Mouse (Mus musculus) heart, embryonic 14.5 days (tissue): ENCODE results near the gene Csrp1. TPM values are rescaled to one million over a fixed set of nuclear protein-coding genes. Genes with fewer than 3 reads are reported as not detected.

Experiments used
- ATAC-seq: fragments of 200-750 bp; cut with Nextera tagmentation; 2 replicates; pipeline ENCODE4 v1.8.0; 2017; ENCODE audit warnings: low read depth, moderate TSS enrichment; ENCODE audit not compliant: insufficient number of reproducible peaks, insufficient read depth, low FRiP score
- H3K27ac ChIP-seq, 2 experiments: fragments of 200-500 bp in 1 of 2; fragments of 300-500 bp in 1 of 2; sonication (generic) in 1 of 2; replicated peaks in 1 of 2; 2 replicates each; pipeline ENCODE4 v1.5.1; 2012 to 2014; ENCODE audit warnings: low read depth in 2 of 2, low read length in 2 of 2, control low read depth in 1 of 2, mild to moderate bottlenecking in 1 of 2, mixed read lengths in 1 of 2; ENCODE audit not compliant: control insufficient read depth in 1 of 2, insufficient read depth in 1 of 2
- H3K27me3 ChIP-seq: fragments of 300-500 bp; sonication (generic); 2 replicates; pipeline ENCODE4 v1.6.1; 2014; ENCODE audit warnings: mild to moderate bottlenecking, low read length, control low read depth; ENCODE audit not compliant: control insufficient read depth, insufficient read depth
- H3K36me3 ChIP-seq: fragments of 300-500 bp; sonication (generic); 2 replicates; pipeline ENCODE4 v1.6.1; 2014; ENCODE audit warnings: mild to moderate bottlenecking, control low read depth, low read length, mixed read lengths; ENCODE audit not compliant: control insufficient read depth, insufficient read depth
- H3K4me1 ChIP-seq, 2 experiments: fragments of 200-500 bp in 1 of 2; fragments of 300-500 bp in 1 of 2; sonication (generic) in 1 of 2; 2 replicates each; pipeline ENCODE4 v1.6.1; 2012 to 2014; ENCODE audit warnings: low read length in 2 of 2, control low read depth in 1 of 2, mixed read lengths in 1 of 2; ENCODE audit not compliant: control insufficient read depth in 2 of 2, insufficient read depth in 2 of 2
- H3K4me2 ChIP-seq: fragments of 300-500 bp; sonication (generic); 2 replicates; pipeline ENCODE4 v1.6.1; 2014; ENCODE audit warnings: mild to moderate bottlenecking, low read length
- H3K4me3 ChIP-seq, 2 experiments: fragments of 200-500 bp in 1 of 2; fragments of 300-500 bp in 1 of 2; sonication (generic) in 1 of 2; 2 replicates each; pipeline ENCODE4 v1.5.1; 2012 to 2014; ENCODE audit warnings: low read length in 2 of 2, mild to moderate bottlenecking in 2 of 2, control low read depth in 1 of 2, low read depth in 1 of 2, moderate library complexity in 1 of 2; ENCODE audit not compliant: control insufficient read depth in 1 of 2, insufficient read depth in 1 of 2
- H3K9ac ChIP-seq: fragments of 300-500 bp; sonication (generic); 2 replicates; pipeline ENCODE4 v1.6.1; 2014; ENCODE audit warnings: mild to moderate bottlenecking, low read length
- H3K9me3 ChIP-seq: fragments of 300-500 bp; sonication (generic); 2 replicates; pipeline ENCODE4 v1.6.1; 2016; ENCODE audit warnings: low read length, control low read depth; ENCODE audit not compliant: control insufficient read depth
- WGBS: fragments of 180-500 bp; shearing (Covaris S2); extraction: QIAGEN DNeasy Blood & Tissue Kit; methylation state at CpG from one replicate; pipeline ENCODE4 v1.1.7; 2014; 5-methylcytosine and 5-hydroxymethylcytosine counted together
- polyA plus RNA-seq: library from polyadenylated mRNA; unstranded; fragments of >200 nt; fragmentation: Nextera tagmentation; extraction: Ambion mirVana; gene quantifications from 2 replicates; pipeline ENCODE4 v1.2.1, GENCODE M21; 2014

Csrp1 gene
- polyA plus RNA-seq, 1 experiment from 2014 or later = 220 TPM

DNA sequence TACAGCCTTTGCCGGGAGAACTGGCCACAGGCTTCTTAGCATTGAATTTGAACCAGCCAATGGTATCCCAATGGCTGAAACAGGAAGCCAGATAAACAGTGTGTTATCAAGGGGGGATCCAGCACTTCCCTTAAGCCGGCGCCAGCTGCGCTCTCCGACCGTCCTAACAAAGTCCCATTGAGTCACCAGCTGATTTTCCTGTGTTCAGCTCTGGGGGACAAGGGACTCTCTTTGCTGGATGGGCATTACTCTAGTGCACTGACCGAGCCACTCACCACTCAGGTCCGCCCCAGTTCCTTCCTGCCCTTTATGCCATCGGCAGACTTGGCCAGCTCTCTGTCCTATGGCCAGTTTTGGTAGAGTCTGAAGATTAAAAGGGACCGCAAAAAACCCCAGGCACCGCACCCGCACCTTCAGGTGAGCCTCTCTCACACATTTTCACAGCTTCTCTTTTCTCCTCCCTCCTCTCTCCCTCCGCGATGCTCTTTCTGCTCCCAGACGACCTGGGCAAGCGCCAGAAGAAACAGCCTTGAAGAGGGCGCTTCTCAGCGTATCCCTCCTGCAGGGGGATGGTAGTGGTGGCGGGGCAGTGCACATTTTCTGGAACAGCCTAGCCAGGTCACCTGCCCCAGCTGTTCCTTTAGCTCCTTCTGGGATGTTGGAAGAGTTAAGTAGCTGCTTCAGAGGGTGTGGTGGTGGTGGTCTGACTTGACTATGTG is 32.9 kb upstream of the Csrp1 start:
- H3K27ac ChIP-seq = peak overlapping the region; percentile 82 to 83
- peak; percentile 24; the same call in 1 of the 2 replicates for ATAC-seq
- WGBS = under 1% methylated on average over 19 of the region's 19 CpGs

DNA sequence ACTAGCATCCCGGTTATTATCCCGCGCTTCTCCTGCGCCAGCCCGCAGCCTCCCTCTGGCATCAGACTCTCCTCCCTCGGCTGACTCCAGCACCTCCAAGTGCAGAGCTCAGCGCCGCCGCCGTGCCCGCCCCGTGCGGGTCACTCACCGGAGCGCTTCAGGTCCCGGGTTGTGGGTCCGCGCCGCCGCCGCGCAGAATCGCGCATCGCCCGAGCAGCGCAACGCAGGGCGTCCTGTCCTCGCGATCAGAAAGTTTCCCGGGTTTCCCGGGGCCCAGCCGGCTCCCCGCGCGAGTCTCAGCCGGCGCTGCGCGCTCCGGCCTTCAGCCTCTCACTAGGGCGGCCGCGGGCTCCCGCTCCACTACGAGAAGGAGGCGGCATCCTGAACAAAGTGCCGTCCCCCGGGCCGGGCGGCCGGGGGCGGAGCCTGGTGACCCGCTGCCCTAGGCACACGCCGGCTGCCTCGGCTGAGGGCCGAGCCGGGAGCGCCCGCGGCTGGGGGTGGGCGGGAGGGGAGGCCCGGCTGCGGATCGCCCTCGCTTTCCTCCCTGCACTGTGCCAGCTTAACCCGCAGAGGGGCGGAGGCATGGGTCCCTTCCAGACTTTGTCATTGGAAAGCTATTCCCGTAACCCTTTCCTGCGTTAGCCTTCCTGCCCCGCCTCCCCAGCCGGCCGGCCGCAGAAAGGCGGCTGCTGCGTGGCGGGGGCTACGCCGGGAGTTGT is 31.9 kb upstream of the Csrp1 start:
- H3K36me3 ChIP-seq = no peaks in the 10 kb centered on the region
- H3K9me3 ChIP-seq = no peaks in the 10 kb centered on the region
- WGBS = under 1% methylated on average over 71 of the region's 81 CpGs
- peak overlapping the region; percentile 83 for H3K27ac ChIP-seq
- H3K4me3 ChIP-seq = peak overlapping the region; percentile 52 to 67
- H3K27me3 ChIP-seq = no peaks in the 10 kb centered on the region
- peak overlapping the region; percentile 92 for H3K4me2 ChIP-seq
- peaks cover 20 to 30% of the 10 kb centered on the region in 2 experiments for H3K4me1 ChIP-seq
- peak; percentile 90 for ATAC-seq
- peak overlapping the region; percentile 75 for H3K9ac ChIP-seq

More for the DNA sequence above, 32.9 kb upstream of the Csrp1 start:
- Histone ChIP-seq H3K4me1 (peaks cover 20 to 29% of the 10 kb centered on the region in 2 experiments), H3K4me3 (peak overlapping the region; percentile 52 to 67), H3K4me2 (peak overlapping the region; percentile 92), H3K27me3 (no peaks in the 10 kb centered on the region), H3K36me3 (no peaks in the 10 kb centered on the region), H3K9ac (peak overlapping the region; percentile 75), H3K9me3 (no peaks in the 10 kb centered on the region)

DNA sequence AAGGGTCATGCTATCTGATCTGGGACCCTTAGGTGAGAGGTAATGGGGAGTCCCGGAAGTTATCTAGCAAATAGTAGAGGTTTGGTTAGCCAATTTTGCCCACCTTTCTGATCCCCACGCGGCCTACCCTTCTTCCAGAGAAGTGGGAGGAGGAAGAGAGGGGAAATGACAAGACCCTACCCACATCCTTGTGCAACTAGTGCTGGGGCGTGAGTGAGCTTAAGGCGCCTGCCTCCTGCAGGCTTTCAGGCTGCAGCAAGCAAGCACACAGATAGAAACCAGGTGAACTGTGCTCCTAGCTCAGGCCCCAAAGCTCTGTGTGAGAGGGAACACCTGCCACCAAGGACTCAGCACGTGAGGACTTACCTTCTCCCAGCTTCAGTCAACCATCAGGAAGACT is 31.2 kb upstream of the Csrp1 start:
- peaks cover 20 to 30% of the 10 kb centered on the region in 2 experiments for H3K4me1 ChIP-seq
- WGBS = 16% methylated on average over 6 of the region's 6 CpGs
- no peaks in the 10 kb centered on the region for H3K36me3 ChIP-seq
- ATAC-seq = no peak
- no peaks in the 10 kb centered on the region for H3K27me3 ChIP-seq
- H3K27ac ChIP-seq = peak overlapping the region; percentile 83
- no peaks in the 10 kb centered on the region for H3K9me3 ChIP-seq
- peak overlapping the region; percentile 75 for H3K9ac ChIP-seq
- H3K4me3 ChIP-seq = peak overlapping the region; percentile 52 to 67
- H3K4me2 ChIP-seq = peak overlapping the region; percentile 92

DNA sequence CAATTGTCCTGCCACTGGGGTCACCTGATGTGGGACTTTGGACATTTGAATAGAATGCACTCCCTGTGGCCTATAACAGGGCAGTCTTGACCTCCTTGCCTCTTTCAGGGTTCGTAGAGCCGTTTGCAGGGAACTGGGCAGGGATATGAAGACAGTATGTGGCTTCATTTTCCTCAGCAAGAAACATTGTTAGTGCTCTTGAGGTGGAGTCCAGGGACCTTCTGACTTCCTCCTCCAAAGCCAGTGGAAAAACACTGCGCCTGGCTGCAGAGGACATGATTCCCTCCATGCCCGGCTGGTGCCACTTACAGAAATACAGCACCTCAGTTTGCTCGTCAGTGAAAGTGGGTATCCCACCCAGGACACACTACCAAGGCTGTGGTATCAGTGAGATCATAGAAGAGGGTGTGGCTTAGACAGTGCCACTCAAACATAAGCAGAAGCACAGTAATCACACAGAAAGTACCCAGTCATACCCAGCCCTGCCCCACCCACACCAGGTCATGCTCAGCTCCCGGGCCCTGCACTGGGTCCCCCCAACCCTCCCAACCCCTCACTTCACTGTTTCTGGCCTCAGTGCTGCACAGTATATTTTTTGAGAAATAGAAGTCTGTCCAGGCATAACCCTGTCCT is 29.0 kb upstream of the Csrp1 start:
- no peak for ATAC-seq
- H3K4me1 ChIP-seq = peaks cover 18 to 23% of the 10 kb centered on the region in 2 experiments
- H3K36me3 ChIP-seq = no peaks in the 10 kb centered on the region
- peak overlapping the region; percentile 46 to 53 for H3K27ac ChIP-seq
- H3K9me3 ChIP-seq = no peaks in the 10 kb centered on the region
- peak overlapping the region; percentile 39; the same call in 1 of the 2 replicates for H3K4me2 ChIP-seq
- H3K4me3 ChIP-seq = no peak overlapping the region
- H3K9ac ChIP-seq = peak overlapping the region; percentile 59
- H3K27me3 ChIP-seq = no peaks in the 10 kb centered on the region
- 62% methylated on average over 6 of the region's 6 CpGs for WGBS

DNA sequence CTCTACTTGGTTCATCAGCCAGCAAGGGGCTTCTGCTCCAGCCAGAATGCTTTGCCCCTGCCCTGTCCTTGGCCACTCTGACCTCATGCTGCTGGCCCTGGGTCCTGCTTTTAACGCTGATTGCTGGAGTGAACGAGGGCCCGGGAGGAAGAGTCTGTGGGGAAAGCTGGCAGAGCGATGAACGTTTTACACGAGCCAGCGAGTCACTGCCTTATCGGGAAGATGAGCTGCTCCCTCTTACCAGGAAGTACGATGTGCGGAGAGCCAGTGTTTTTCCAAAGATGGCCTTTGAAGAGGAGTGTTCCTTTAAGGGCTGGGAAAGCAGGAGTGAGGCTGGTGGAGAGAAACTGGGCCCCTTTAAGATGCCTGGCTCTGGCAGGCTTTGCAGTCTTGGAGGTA is 28.4 kb upstream of the Csrp1 start:
- H3K4me3 ChIP-seq = no peak overlapping the region
- no peaks in the 10 kb centered on the region for H3K27me3 ChIP-seq
- peaks cover 15 to 18% of the 10 kb centered on the region in 2 experiments for H3K4me1 ChIP-seq
- H3K9ac ChIP-seq = peak overlapping the region; percentile 59
- H3K27ac ChIP-seq = peak overlapping the region; percentile 46 to 53
- no peaks in the 10 kb centered on the region for H3K36me3 ChIP-seq
- no peaks in the 10 kb centered on the region for H3K9me3 ChIP-seq
- 4% methylated on average over 10 of the region's 10 CpGs for WGBS
- ATAC-seq = no peak
- peak overlapping the region; percentile 39 for H3K4me2 ChIP-seq

DNA sequence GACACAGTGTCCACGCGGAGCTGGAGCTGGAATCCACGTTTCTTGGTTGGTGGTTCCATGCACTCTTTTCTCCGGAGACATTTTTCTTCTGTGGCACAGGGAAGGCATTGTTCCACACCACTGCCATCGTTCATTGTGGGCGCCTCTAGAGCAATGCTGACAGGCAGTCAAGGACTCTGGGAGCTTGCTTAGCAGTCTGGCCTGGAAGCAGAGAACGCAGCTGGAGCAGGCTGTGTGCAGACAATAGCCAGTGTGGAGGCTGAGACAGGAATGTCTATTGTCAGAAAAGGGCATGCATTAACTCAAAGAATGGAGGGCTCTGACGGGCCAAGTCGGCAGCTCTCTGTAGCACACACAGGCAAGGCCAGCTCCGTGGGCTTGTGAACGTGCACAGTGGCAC is 25.7 kb upstream of the Csrp1 start:
- H3K4me2 ChIP-seq = no peak overlapping the region
- no peaks in the 10 kb centered on the region for H3K9me3 ChIP-seq
- H3K27ac ChIP-seq = no peak overlapping the region
- peaks cover 17 to 28% of the 10 kb centered on the region in 2 experiments for H3K4me1 ChIP-seq
- no peaks in the 10 kb centered on the region for H3K36me3 ChIP-seq
- 53% methylated on average over 11 of the region's 11 CpGs for WGBS
- no peak overlapping the region for H3K9ac ChIP-seq
- no peak for ATAC-seq
- H3K4me3 ChIP-seq = no peak overlapping the region
- H3K27me3 ChIP-seq = no peaks in the 10 kb centered on the region

DNA sequence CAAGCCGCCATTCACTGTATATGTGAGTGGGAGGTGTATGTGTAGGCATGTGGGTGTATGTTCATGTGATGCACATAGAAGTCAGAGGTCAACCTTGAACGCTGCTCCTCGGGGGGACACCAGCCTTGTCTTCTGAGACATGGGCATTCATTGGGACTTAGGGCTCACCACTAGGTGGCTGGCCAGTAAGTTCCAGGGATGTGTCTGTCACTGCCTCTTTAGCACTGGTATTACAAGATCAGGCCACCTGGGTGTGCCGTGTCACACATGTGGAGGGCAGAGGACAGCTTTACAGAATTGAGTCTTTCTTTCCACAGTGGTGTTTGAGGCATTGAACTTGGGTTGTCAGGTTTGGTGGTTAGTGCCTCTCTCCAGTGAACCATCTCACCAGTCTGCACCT is 22.4 kb upstream of the Csrp1 start:
- H3K27me3 ChIP-seq = no peaks in the 10 kb centered on the region
- WGBS = 75% methylated on average over 4 of the region's 4 CpGs

More for the DNA sequence above, 22.4 kb upstream of the Csrp1 start:
- H3K27ac ChIP-seq = no peak overlapping the region
- no peak for ATAC-seq
- peaks cover 11 to 23% of the 10 kb centered on the region in 2 experiments for H3K4me1 ChIP-seq
- no peaks in the 10 kb centered on the region for H3K9me3 ChIP-seq
- no peak overlapping the region for H3K4me2 ChIP-seq
- H3K36me3 ChIP-seq = no peaks in the 10 kb centered on the region
- no peak overlapping the region for H3K4me3 ChIP-seq
- H3K9ac ChIP-seq = no peak overlapping the region
